7 mouse cellular contexts compared by ENCODE assay signal in genomic region chr3:109307406-109307805, GRCm38 (mm10). TPM values are rescaled to one million over a fixed set of nuclear protein-coding genes. Genes with fewer than 3 reads are reported as not detected.
A peak's percentile ranks its signal among the peaks of the same experiment; 100 is the strongest.
DNase-seq lines count a peak whose midpoint lies in the region; ATAC-seq and TF ChIP-seq lines count a peak whose summit lies in the region.

No protein-coding gene starts in this region.

- 43% methylated on average over 7 of the region's 7 CpGs for WGBS in neural tube, embryonic 12.5 days
- WGBS in forebrain, postnatal 0 days: 32% methylated on average over 7 of the region's 7 CpGs

- H3K4me3 ChIP-seq in neural tube, embryonic 12.5 days: no peak overlapping the region
- H3K4me3 ChIP-seq in forebrain, postnatal 0 days (ENCODE audit: low read depth, low read length): no peak overlapping the region

- no peaks in the 10 kb centered on the region for H3K9me3 ChIP-seq in neural tube, embryonic 12.5 days
- H3K9me3 ChIP-seq in forebrain, postnatal 0 days (ENCODE audit: low read length): no peaks in the 10 kb centered on the region

- no peak overlapping the region for H3K9ac ChIP-seq in neural tube, embryonic 12.5 days
- no peak overlapping the region for H3K9ac ChIP-seq in forebrain, postnatal 0 days

- no peak for TF ChIP-seq CTCF in forebrain, postnatal 0 days (IDR thresholded peaks at IDR 0.05; ENCODE audit: low read depth)

- no peak overlapping the region for H3K27ac ChIP-seq in neural tube, embryonic 12.5 days
- H3K27ac ChIP-seq in forebrain, postnatal 0 days (ENCODE audit: low read depth, low read length): no peak overlapping the region

- H3K4me1 ChIP-seq in neural tube, embryonic 12.5 days: no peaks in the 10 kb centered on the region; the same call in 1 of the 2 replicates
- no peaks in the 10 kb centered on the region for H3K4me1 ChIP-seq in forebrain, postnatal 0 days (ENCODE audit: insufficient read depth)

- DNase-seq in neural tube, embryonic 10.5 days (ENCODE audit: extremely low spot score, low spot score): no peak
- peak; percentile 37 for DNase-seq in forebrain, postnatal 0 days
- peak; percentile 25 for DNase-seq in kidney, postnatal 10 days
- peak; percentile 3 to 9 for DNase-seq in right cerebral cortex, postnatal 36 days (ENCODE audit: low spot score in 2 of 2)
- DNase-seq in embryo, embryonic 10.5 days (ENCODE audit: low spot score): no peak
- DNase-seq in testis, postnatal 10 days (ENCODE audit: low spot score): no peak

- peak; percentile 88 for ATAC-seq in neural tube, embryonic 12.5 days (ENCODE audit: low FRiP score, low read depth)
- peak; percentile 91 for ATAC-seq in forebrain, postnatal 0 days

- H3K36me3 ChIP-seq in neural tube, embryonic 12.5 days: no peaks in the 10 kb centered on the region
- H3K36me3 ChIP-seq in forebrain, postnatal 0 days (ENCODE audit: insufficient read depth): no peaks in the 10 kb centered on the region

- H3K27me3 ChIP-seq in neural tube, embryonic 12.5 days (replicated peaks): no peaks in the 10 kb centered on the region
- no peaks in the 10 kb centered on the region for H3K27me3 ChIP-seq in forebrain, postnatal 0 days (ENCODE audit: insufficient read depth, low read length)

- no peak overlapping the region for H3K4me2 ChIP-seq in neural tube, embryonic 12.5 days (replicated peaks)
- no peak overlapping the region for H3K4me2 ChIP-seq in forebrain, postnatal 0 days (ENCODE audit: low read depth)

RNA-seq across cellular contexts. Expression of gene Vav3, which starts 33.0 kb away (rescaled TPM):
- 23.1 and 23.6 TPM in 2 replicates for polyA plus RNA-seq in neural tube, embryonic 12.5 days (2016; fragmentation: Nextera tagmentation; extraction: Ambion mirVana)
- 7.9 and 9.0 TPM in 2 replicates for total RNA-seq in forebrain, postnatal 0 days (2014; rRNA removed)
- polyA plus RNA-seq in forebrain, postnatal 0 days (2015; fragmentation: Nextera tagmentation; extraction: Ambion mirVana): 4.6 and 7.7 TPM in 2 replicates

Comparison
In these comparisons a context has a peak if more than half of its experiments do, and no peak if none do; other contexts are left out.
1. DNase-seq: peak in forebrain, postnatal 0 days (single experiment), kidney, postnatal 10 days (single experiment) and right cerebral cortex, postnatal 36 days (2 of 2); none in neural tube, embryonic 10.5 days (single experiment), embryo, embryonic 10.5 days (single experiment) and testis, postnatal 10 days (single experiment).